Mouse (Mus musculus) lung, adult 2 months (tissue): ENCODE results near the gene Smg5. TPM values are rescaled to one million over a fixed set of nuclear protein-coding genes. Genes with fewer than 3 reads are reported as not detected.
A peak's percentile ranks its signal among the peaks of the same experiment; 100 is the strongest.

Source experiments
- DNase-seq: peaks from one replicate; pipeline ENCODE4 v3.0.0; 2022
- H3K4me1 ChIP-seq: fragments of 200-500 bp; 2 replicates; pipeline ENCODE4 v1.6.1; 2011; ENCODE audit warnings: low read length; ENCODE audit not compliant: control insufficient read depth, insufficient read depth
- H3K4me3 ChIP-seq: fragments of 200-500 bp; replicated peaks from 2 replicates; pipeline ENCODE3; 2011; ENCODE audit warnings: low read depth, mild to moderate bottlenecking, control low read depth, low read length; ENCODE audit errors: extremely low read depth
- CTCF ChIP-seq: fragments of 200-500 bp; IDR thresholded peaks from 2 replicates; pipeline ENCODE4 v1.5.1; 2011; ENCODE audit warnings: mild to moderate bottlenecking, low read length, control low read depth; ENCODE audit not compliant: insufficient read depth
- POLR2A ChIP-seq: fragments of 200-500 bp; IDR thresholded peaks from 2 replicates; pipeline ENCODE4 v1.6.1; 2011; ENCODE audit warnings: low read depth, mild to moderate bottlenecking, control low read depth, low read length, borderline replicate concordance; ENCODE audit errors: extremely low read depth
- WGBS: fragments of 180-500 bp; shearing (Covaris S2); methylation state at CpG from one replicate; pipeline ENCODE4 v1.1.7; 2018; 5-methylcytosine and 5-hydroxymethylcytosine counted together
- polyA plus RNA-seq: library from polyadenylated mRNA; depleted of rRNA; stranded (reverse); fragments of >200 nt; gene quantifications from 2 replicates; pipeline ENCODE4 v1.2.3, GENCODE M21; 2012; rRNA removed

Gene Smg5
- polyA plus RNA-seq, 1 experiment: 63.7 TPM

DNA sequence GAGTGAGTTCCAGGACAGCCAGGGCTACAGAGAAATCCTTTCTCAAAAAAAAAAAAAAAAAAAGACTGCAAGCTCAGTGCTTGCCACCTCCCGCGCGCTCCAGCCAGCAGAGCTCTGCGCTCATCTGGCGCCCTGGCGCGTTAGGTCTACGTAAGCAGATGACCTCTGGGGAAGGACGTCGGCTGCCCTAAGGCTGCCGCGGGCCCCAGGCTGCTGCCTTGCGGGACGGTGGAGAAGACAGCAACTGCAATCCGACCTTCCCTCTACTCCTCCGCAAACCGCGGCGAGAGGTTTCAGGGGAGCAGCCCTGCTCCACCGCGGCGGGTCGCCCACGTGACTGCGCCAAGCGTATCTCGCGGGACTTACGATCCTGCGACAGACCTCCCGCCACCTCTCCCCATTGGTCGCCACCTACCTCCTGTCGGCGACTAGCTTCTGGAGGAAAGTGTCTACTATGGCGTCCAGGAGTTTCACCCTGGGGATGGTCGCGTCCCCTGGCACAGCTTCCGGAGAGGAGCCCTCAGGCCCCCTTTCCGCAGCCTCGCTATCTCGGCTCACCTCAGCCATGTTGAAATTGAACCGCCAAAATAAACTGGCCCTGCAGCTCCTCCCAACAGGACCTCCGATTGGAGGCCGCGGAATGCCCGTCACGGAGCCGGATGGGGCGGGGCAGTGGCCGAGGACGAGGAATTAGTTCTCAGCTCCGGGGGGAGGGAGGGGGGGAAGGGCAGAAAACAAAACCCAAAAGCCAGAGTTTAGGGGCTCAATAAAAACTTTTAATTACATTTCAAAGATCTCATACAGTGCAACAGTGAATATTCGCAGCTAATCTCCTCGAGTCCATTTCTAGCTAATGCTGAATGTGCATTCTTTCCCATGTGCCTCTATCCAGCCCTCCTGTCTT, 73.9 kb downstream of the Smg5 start, which contains the start of gene Pmf1:
Gene Pmf1, minus strand, starts transcription at position 591 of the 904 bp plus-strand sequence.
- peak within 1 kb of the TSS; percentile 99 for H3K4me3 ChIP-seq
- peak; percentile 92 for DNase-seq
- H3K4me1 ChIP-seq: peaks cover 7% of the 10 kb centered on the region
- TF ChIP-seq POLR2A (peak; percentile 95), CTCF (no peak)
- under 1% methylated on average over 54 of the region's 54 CpGs for WGBS

DNA sequence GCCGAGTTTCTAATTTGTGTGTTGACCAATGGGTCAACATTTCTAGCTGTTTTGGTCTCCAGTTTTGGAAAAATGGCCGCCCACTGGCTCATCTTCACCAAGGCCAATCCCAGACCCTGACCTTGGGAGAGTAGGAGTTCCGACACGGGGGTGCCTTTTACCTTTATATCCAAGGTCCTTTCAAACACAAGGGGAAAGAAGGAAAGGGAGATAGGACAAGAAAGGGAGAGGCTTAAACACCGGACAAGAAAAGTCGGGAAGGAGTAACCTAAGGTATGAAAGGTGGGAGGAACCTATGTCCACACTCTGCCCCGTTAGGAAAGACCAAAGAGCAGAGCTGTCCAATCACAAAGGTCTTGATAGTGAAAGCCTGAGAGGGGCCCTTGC, 74.6 kb downstream of the Smg5 start:
- TF ChIP-seq POLR2A: no peak
- TF ChIP-seq CTCF: no peak
- DNase-seq: peak; percentile 27
- Histone ChIP-seq H3K4me3 (peak overlapping the region; percentile 35), H3K4me1 (peaks cover 7% of the 10 kb centered on the region)
- WGBS: 19% methylated on average over 7 of the region's 7 CpGs

DNA sequence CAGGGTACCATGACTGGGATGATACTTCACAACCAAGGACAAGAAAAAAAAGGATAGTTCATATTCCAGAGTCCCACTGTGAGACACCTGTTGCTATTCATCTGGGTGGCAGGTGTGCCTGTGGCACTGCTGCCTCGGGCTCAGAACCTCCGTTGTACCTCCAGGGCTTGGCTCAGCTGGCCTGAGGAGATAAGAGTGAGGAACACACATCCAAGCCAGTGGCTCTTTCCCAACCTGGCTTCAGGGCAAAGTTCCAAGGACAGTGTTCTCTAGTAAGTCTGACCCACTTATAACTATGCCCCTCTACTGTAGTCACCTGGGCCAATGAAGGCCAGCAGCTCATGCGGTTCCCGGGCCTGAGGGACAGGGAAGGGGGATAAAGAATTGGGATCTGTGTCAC, 75.6 kb downstream of the Smg5 start:
- H3K4me1 ChIP-seq: peaks cover 7% of the 10 kb centered on the region
- no peak for DNase-seq
- H3K4me3 ChIP-seq: no peak overlapping the region
- TF ChIP-seq POLR2A (no peak), CTCF (no peak)
- WGBS: 76% methylated on average over 4 of the region's 4 CpGs

Other genes starting within 250 kb of the Smg5 start
- 87.0 and 94.3 TPM in 2 replicates for gene Mef2d, start 193.9 kb upstream of the Smg5 start, polyA plus RNA-seq
- 8.2 and 14.5 TPM in 2 replicates for gene Rhbg, start 81.6 kb upstream of the Smg5 start, polyA plus RNA-seq
- 0.40 and 0.49 TPM in 2 replicates for gene Gm38392, start 49.0 kb upstream of the Smg5 start, polyA plus RNA-seq
- gene Tsacc, start 39.3 kb upstream of the Smg5 start, polyA plus RNA-seq: 2.1 and 3.3 TPM in 2 replicates
- gene Cct3, start 39.1 kb upstream of the Smg5 start, polyA plus RNA-seq: 59.5 and 77.6 TPM in 2 replicates
- gene Glmp, start 11.2 kb upstream of the Smg5 start, polyA plus RNA-seq: 148 and 183 TPM in 2 replicates
- gene Tmem79, start 112 bp upstream of the Smg5 start, polyA plus RNA-seq: 12.4 and 31.8 TPM in 2 replicates
- gene Paqr6, start 28.3 kb downstream of the Smg5 start, polyA plus RNA-seq: 19.1 and 29.1 TPM in 2 replicates
- 0.20 and 23.9 TPM in 2 replicates for gene Bglap3, start 36.5 kb downstream of the Smg5 start, polyA plus RNA-seq
- gene Bglap2, start 42.4 kb downstream of the Smg5 start, polyA plus RNA-seq: 23.0 TPM in 1 of 2 replicates, not detected in the other
- not detected in 2 replicates for gene Bglap, start 48.2 kb downstream of the Smg5 start, polyA plus RNA-seq
- 23.4 and 27.0 TPM in 2 replicates for gene Pmf1, start 74.1 kb downstream of the Smg5 start, polyA plus RNA-seq
- gene Slc25a44, start 88.9 kb downstream of the Smg5 start, polyA plus RNA-seq: 18.3 and 25.4 TPM in 2 replicates
- 52.3 and 58.3 TPM in 2 replicates for gene Sema4a, start 124.9 kb downstream of the Smg5 start, polyA plus RNA-seq
- gene Lmna, start 173.7 kb downstream of the Smg5 start, polyA plus RNA-seq: 257 and 302 TPM in 2 replicates
- 0.53 and 0.84 TPM in 2 replicates for gene Mex3a, start 196.1 kb downstream of the Smg5 start, polyA plus RNA-seq
- gene Rab25, start 212.0 kb downstream of the Smg5 start, polyA plus RNA-seq: 53.0 and 105 TPM in 2 replicates
- gene Lamtor2, start 216.8 kb downstream of the Smg5 start, polyA plus RNA-seq: 116 and 135 TPM in 2 replicates
- 47.0 and 52.6 TPM in 2 replicates for gene Ubqln4, start 217.5 kb downstream of the Smg5 start, polyA plus RNA-seq
- gene Ssr2, start 239.6 kb downstream of the Smg5 start, polyA plus RNA-seq: 139 and 188 TPM in 2 replicates